Mouse (Mus musculus): ENCODE measurements around the gene Dok3. TPM values are rescaled to one million over a fixed set of nuclear protein-coding genes. Genes with fewer than 3 reads are reported as not detected.

The Dok3 gene
- polyA plus RNA-seq, 1 experiment from 2014 or later: 20.2 TPM

DNA sequence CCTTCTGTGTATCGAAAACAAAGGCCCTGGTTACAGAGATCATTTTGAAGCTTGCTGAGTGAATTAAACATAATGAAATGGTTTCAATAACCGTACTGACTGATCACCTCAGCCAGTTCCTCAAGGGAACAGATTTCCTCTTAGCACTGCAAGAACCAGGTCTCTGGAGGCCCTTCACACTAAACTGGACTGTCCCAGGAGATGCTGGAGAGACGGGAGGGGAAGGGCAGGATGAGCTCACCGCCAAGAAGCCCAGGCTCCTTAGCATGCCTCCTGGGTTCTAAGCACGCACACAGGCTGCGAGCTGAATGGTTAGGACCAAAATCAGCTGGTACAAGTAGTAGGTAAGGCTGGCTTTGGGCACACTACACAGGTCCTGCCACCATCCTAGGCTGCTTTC, 37.9 kb upstream of the Dok3 start:
- H3K4me2 ChIP-seq (ENCODE audit: low read depth, low read length): no peak overlapping the region
- 89% methylated on average over 6 of the region's 6 CpGs for WGBS (ENCODE audit: insufficient replicate concordance)
- peaks cover 12% of the 10 kb centered on the region for H3K4me1 ChIP-seq (ENCODE audit: insufficient read depth)
- DNase-seq (no peak), ATAC-seq (no peak)
- H3K27ac ChIP-seq (ENCODE audit: low read depth): no peak overlapping the region
- H3K4me3 ChIP-seq (ENCODE audit: low read depth, low read length): no peak overlapping the region
- no peaks in the 10 kb centered on the region for H3K27me3 ChIP-seq (ENCODE audit: insufficient read depth, low read length)
- H3K9ac ChIP-seq (replicated peaks): no peak overlapping the region
- peaks cover 12% of the 10 kb centered on the region; the same call in 1 of the 2 replicates for H3K36me3 ChIP-seq (replicated peaks; ENCODE audit: insufficient read depth, low read length)
- TF ChIP-seq CTCF (IDR thresholded peaks at IDR 0.05; ENCODE audit: low read depth) (no peak), EP300 (IDR thresholded peaks at IDR 0.05; ENCODE audit: low read depth) (no peak)
- no peaks in the 10 kb centered on the region for H3K9me3 ChIP-seq (ENCODE audit: low read length)

DNA sequence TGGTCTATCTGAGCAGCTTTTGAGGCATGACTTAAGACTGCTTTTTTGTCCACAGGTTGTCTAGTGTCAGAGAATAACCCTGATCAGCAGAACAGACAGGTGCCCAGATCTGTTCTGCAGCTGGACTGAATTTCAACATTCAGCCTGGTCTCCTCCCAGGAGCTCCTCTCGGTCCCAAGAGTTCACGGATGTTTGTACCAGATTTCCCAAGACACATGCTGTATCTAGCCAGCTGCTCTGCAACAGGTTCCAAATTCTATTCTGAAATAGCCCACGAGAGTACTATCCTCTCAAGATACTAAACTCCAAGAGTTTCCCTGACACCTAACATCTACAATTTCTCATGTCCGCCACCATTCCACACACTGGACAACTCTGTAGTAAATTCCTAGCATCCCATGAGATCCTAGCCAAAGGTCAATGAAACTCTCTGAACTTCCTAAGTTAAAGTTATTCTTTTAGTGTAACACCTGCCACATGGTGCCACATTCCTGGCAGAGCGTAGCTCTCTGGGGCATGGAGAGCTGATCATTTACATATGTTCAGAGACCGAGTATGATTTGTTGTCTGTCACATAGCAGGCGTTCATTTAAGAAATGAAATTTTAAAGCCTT, 34.3 kb upstream of the Dok3 start:
- no peak overlapping the region for H3K4me2 ChIP-seq (ENCODE audit: low read depth, low read length)
- H3K27ac ChIP-seq (ENCODE audit: low read depth): no peak overlapping the region
- no peak overlapping the region for H3K9ac ChIP-seq (replicated peaks)
- no peaks in the 10 kb centered on the region for H3K4me1 ChIP-seq (ENCODE audit: insufficient read depth)
- no peak for TF ChIP-seq CTCF (IDR thresholded peaks at IDR 0.05; ENCODE audit: low read depth)
- TF ChIP-seq EP300 (IDR thresholded peaks at IDR 0.05; ENCODE audit: low read depth): no peak
- no peak overlapping the region for H3K4me3 ChIP-seq (ENCODE audit: low read depth, low read length)
- no peaks in the 10 kb centered on the region for H3K27me3 ChIP-seq (ENCODE audit: insufficient read depth, low read length)
- H3K36me3 ChIP-seq (replicated peaks; ENCODE audit: insufficient read depth, low read length): peaks cover 12% of the 10 kb centered on the region; the same call in 1 of the 2 replicates
- ATAC-seq: no peak
- WGBS (ENCODE audit: insufficient replicate concordance): 85% methylated on average over 7 of the region's 7 CpGs
- DNase-seq: no peak
- H3K9me3 ChIP-seq (ENCODE audit: low read length): no peaks in the 10 kb centered on the region

DNA sequence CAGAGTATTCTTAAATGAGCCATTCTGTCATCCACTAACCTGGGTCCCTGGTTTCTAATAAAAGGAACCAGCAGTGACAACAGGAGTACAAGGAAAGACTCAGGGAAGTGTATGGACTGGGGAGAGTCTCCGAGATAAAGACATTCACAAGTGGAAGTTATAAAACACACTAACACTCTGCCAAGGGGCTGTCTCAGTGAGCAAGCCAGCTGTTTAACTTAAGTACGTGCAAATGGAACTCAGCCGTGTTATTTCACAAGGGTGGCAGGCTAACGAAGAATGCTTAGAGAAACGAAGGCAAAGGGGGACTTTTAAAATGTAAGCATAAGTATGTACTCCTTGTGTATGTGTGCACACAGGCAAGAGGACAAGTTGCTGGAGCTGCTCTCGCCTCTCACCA, 28.4 kb upstream of the Dok3 start:
- Histone ChIP-seq H3K9me3 (ENCODE audit: low read length) (no peaks in the 10 kb centered on the region), H3K9ac (replicated peaks) (no peak overlapping the region), H3K27ac (ENCODE audit: low read depth) (no peak overlapping the region), H3K4me3 (ENCODE audit: low read depth, low read length) (no peak overlapping the region), H3K4me2 (ENCODE audit: low read depth, low read length) (no peak overlapping the region), H3K27me3 (ENCODE audit: insufficient read depth, low read length) (no peaks in the 10 kb centered on the region), H3K36me3 (replicated peaks; ENCODE audit: insufficient read depth, low read length) (peaks cover 28% of the 10 kb centered on the region), H3K4me1 (ENCODE audit: insufficient read depth) (no peaks in the 10 kb centered on the region)
- DNase-seq (no peak), ATAC-seq (no peak)
- WGBS (ENCODE audit: insufficient replicate concordance): 82% methylated on average over 6 of the region's 6 CpGs
- no peak for TF ChIP-seq EP300 (IDR thresholded peaks at IDR 0.05; ENCODE audit: low read depth)
- TF ChIP-seq CTCF (IDR thresholded peaks at IDR 0.05; ENCODE audit: low read depth): no peak

DNA sequence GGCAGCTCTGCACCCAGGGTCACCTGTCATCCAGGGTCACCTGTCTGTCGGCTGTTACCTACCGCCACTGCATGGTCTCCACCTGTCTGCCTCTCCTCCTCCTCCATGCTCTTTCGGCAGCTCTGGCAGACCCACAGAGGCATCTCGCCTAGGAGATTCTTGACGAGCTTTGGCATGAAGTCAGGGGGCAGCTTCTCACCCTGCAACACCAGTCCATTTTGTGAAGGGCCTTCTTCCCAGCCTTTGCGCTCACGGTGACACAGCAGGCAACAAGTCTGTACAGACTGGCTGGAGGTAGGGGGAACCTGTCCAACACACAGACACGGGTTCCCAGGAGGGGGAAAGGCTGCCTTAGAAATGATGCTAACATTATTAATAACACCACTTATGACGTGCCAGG, 26.8 kb upstream of the Dok3 start:
- ATAC-seq (no peak), DNase-seq (no peak)
- H3K9me3 ChIP-seq (ENCODE audit: low read length): no peaks in the 10 kb centered on the region
- peaks cover 35% of the 10 kb centered on the region for H3K36me3 ChIP-seq (replicated peaks; ENCODE audit: insufficient read depth, low read length)
- no peak overlapping the region for H3K9ac ChIP-seq (replicated peaks)
- TF ChIP-seq EP300 (IDR thresholded peaks at IDR 0.05; ENCODE audit: low read depth) (no peak), CTCF (IDR thresholded peaks at IDR 0.05; ENCODE audit: low read depth) (no peak)
- H3K27ac ChIP-seq (ENCODE audit: low read depth): no peak overlapping the region
- no peaks in the 10 kb centered on the region for H3K4me1 ChIP-seq (ENCODE audit: insufficient read depth)
- H3K27me3 ChIP-seq (ENCODE audit: insufficient read depth, low read length): no peaks in the 10 kb centered on the region
- 82% methylated on average over 9 of the region's 9 CpGs for WGBS (ENCODE audit: insufficient replicate concordance)
- H3K4me3 ChIP-seq (ENCODE audit: low read depth, low read length): no peak overlapping the region
- H3K4me2 ChIP-seq (ENCODE audit: low read depth, low read length): no peak overlapping the region

DNA sequence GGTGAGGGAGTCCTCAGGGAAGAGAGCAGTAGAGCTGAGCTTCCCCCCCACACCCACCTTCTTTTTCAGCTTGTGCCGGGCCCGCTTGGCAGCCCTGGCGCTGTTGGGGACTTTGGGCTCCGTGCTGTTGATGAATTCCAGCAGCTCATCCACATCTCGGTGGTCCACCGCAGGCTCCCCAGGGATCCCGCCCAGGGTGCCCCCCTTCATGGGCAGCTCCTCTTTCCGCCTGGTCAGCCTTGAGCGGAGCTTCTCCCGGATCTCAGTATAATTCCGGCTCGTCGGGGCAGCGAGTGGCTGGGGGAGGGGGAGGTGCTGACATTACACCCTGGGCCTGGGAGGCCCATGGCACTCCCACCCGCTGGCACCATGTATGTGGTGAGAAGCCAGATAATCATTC, 20.0 kb upstream of the Dok3 start:
- Histone ChIP-seq H3K9ac (replicated peaks) (no peak overlapping the region), H3K4me2 (ENCODE audit: low read depth, low read length) (no peak overlapping the region), H3K36me3 (replicated peaks; ENCODE audit: insufficient read depth, low read length) (peaks cover 46% of the 10 kb centered on the region), H3K27ac (ENCODE audit: low read depth) (no peak overlapping the region), H3K4me1 (ENCODE audit: insufficient read depth) (no peaks in the 10 kb centered on the region), H3K4me3 (ENCODE audit: low read depth, low read length) (no peak overlapping the region), H3K9me3 (ENCODE audit: low read length) (no peaks in the 10 kb centered on the region), H3K27me3 (ENCODE audit: insufficient read depth, low read length) (no peaks in the 10 kb centered on the region)
- WGBS (ENCODE audit: insufficient replicate concordance): 82% methylated on average over 15 of the region's 15 CpGs
- no peak for TF ChIP-seq EP300 (IDR thresholded peaks at IDR 0.05; ENCODE audit: low read depth)
- TF ChIP-seq CTCF (IDR thresholded peaks at IDR 0.05; ENCODE audit: low read depth): no peak
- ATAC-seq: no peak
- DNase-seq: no peak

DNA sequence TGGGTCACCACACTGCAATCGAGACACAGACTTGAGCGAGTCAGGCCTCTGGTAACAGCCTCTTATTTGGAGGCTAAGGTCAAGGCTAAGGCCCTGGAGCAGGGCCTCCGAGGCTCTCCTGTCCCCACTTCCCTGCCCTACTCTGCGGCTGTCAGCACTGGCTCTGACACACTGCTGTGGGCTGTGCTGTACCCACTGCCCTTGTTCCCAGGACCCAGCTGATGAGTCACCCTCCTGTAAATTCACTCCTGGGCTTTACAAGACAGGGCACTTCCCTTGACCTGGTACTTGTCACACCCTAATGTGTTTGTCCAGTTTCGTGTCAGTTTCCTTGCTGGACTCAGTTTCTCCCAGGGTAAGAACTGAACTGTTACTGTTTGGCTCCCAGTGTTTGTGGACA, 19.3 kb upstream of the Dok3 start:
- no peaks in the 10 kb centered on the region for H3K4me1 ChIP-seq (ENCODE audit: insufficient read depth)
- H3K4me2 ChIP-seq (ENCODE audit: low read depth, low read length): no peak overlapping the region
- peaks cover 49% of the 10 kb centered on the region for H3K36me3 ChIP-seq (replicated peaks; ENCODE audit: insufficient read depth, low read length)
- no peaks in the 10 kb centered on the region for H3K27me3 ChIP-seq (ENCODE audit: insufficient read depth, low read length)
- no peak overlapping the region for H3K4me3 ChIP-seq (ENCODE audit: low read depth, low read length)
- TF ChIP-seq CTCF (IDR thresholded peaks at IDR 0.05; ENCODE audit: low read depth) (no peak), EP300 (IDR thresholded peaks at IDR 0.05; ENCODE audit: low read depth) (no peak)
- DNase-seq (no peak), ATAC-seq (no peak)
- no peak overlapping the region for H3K9ac ChIP-seq (replicated peaks)
- H3K9me3 ChIP-seq (ENCODE audit: low read length): no peaks in the 10 kb centered on the region
- WGBS (ENCODE audit: insufficient replicate concordance): 77% methylated on average over 5 of the region's 5 CpGs
- no peak overlapping the region for H3K27ac ChIP-seq (ENCODE audit: low read depth)

DNA sequence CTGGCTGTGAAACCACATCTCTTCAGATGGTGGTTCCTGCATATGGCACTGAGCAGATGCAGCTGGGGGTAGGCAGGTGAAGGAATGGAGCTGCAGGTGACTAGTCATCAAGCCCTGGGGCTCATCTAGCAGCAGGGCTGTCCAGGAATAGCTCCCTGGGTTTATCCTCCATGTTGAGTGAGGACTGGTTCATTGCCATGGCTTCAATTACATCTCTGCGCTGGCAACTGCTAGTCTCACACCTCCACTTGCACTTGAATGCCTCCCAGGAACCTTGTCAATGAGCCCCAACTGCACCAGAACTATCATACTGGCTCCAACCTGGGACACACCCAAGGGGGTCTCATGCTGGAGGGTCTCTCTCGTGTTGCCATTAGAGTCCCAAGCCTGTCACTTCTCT, 18.8 kb upstream of the Dok3 start:
- Histone ChIP-seq H3K9ac (replicated peaks) (no peak overlapping the region), H3K27me3 (ENCODE audit: insufficient read depth, low read length) (no peaks in the 10 kb centered on the region), H3K4me3 (ENCODE audit: low read depth, low read length) (no peak overlapping the region), H3K4me2 (ENCODE audit: low read depth, low read length) (no peak overlapping the region), H3K27ac (ENCODE audit: low read depth) (no peak overlapping the region), H3K4me1 (ENCODE audit: insufficient read depth) (no peaks in the 10 kb centered on the region), H3K36me3 (replicated peaks; ENCODE audit: insufficient read depth, low read length) (peaks cover 50% of the 10 kb centered on the region), H3K9me3 (ENCODE audit: low read length) (no peaks in the 10 kb centered on the region)
- TF ChIP-seq CTCF (IDR thresholded peaks at IDR 0.05; ENCODE audit: low read depth): no peak
- TF ChIP-seq EP300 (IDR thresholded peaks at IDR 0.05; ENCODE audit: low read depth): no peak
- DNase-seq (no peak), ATAC-seq (no peak)
- 85% methylated on average over 2 of the region's 2 CpGs for whole genome bisulfite sequencing (ENCODE audit: insufficient replicate concordance)

Measured in liver, postnatal 0 days (tissue).